8 mouse cellular contexts compared by ENCODE assay signal in genomic region chrX:9662391-9663111, GRCm38 (mm10). TPM values are rescaled to one million over a fixed set of nuclear protein-coding genes. Genes with fewer than 3 reads are reported as not detected.
DNase-seq lines count a peak whose midpoint lies in the region; ATAC-seq lines count a peak whose summit lies in the region.

Gene Dynlt3, minus strand, starts transcription at chrX:9663003.

- ATAC-seq in hindbrain, embryonic 12.5 days (ENCODE audit: low FRiP score), result peak; percentile 99

- H3K27me3 ChIP-seq in hindbrain, embryonic 12.5 days, result no peaks in the 10 kb centered on the region

- H3K27ac ChIP-seq in hindbrain, embryonic 12.5 days, result peak within 1 kb of the TSS; percentile 78

- H3K4me1 ChIP-seq in hindbrain, embryonic 12.5 days, result no peaks in the 10 kb centered on the region

- peak; percentile 89 for DNase-seq in NIH3T3 (ENCODE audit: low read depth)
- DNase-seq in cerebellum, adult 9-11 months, result peak; percentile 87
- DNase-seq in frontal cortex, postnatal 10 days (ENCODE audit: low spot score in 2 of 2), result peak; percentile 67 to 69
- DNase-seq in layer of hippocampus, postnatal 36 days, result peak; percentile 64 to 69
- peak; percentile 91 for DNase-seq in lung, postnatal 36 days
- DNase-seq in retina, postnatal 1 day, result peak; percentile 92
- DNase-seq in urinary bladder, adult 18-20 months (ENCODE audit: low spot score in 2 of 2), result peak; percentile 49 to 74

- H3K4me2 ChIP-seq in hindbrain, embryonic 12.5 days (replicated peaks), result peak within 1 kb of the TSS; percentile 48

- H3K4me3 ChIP-seq in hindbrain, embryonic 12.5 days, result peak within 1 kb of the TSS; percentile 44

- H3K9me3 ChIP-seq in hindbrain, embryonic 12.5 days (replicated peaks), result no peaks in the 10 kb centered on the region

- no peaks in the 10 kb centered on the region for H3K36me3 ChIP-seq in hindbrain, embryonic 12.5 days

- 8% methylated on average over 30 of the region's 30 CpGs for WGBS in hindbrain, embryonic 12.5 days

- peak within 1 kb of the TSS; percentile 59 for H3K9ac ChIP-seq in hindbrain, embryonic 12.5 days

RNA-seq across cellular contexts. Expression of gene Dynlt3, which starts in this region (rescaled TPM):
- polyA plus RNA-seq in hindbrain, embryonic 12.5 days (2016; fragmentation: Nextera tagmentation; extraction: Ambion mirVana), result 24.0 and 26.4 TPM in 2 replicates
- 100 to 1,000 TPM; 122 to 124 TPM for total RNA-seq in layer of hippocampus, postnatal 36 days (2021)

Comparison
In these comparisons a context has a peak if more than half of its experiments do, and no peak if none do; other contexts are left out.
1. Peak in every context shown above with its lines: DNase-seq, ATAC-seq, H3K4me3 ChIP-seq and H3K27ac ChIP-seq.